Mouse (Mus musculus): ENCODE results near the gene Specc1.

DNA sequence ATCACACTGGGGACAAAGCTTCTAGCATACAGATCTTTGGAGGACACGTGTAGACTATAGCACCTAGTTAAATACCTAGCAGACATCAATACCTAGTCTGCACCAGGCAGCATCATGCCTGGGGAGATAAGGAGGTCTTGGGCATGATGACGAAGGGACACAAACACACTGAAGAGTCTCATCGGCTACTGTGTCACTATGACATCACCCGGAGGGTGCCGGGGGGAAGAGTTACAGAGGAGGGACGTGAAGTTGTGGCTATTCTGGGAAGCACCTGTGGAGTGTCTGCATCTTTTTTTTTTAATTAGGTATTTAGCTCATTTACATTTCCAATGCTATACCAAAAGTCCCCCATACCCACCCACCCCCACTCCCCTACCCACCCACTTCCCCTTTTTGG lies 55.5 kb downstream of the Specc1 start:
- no peak for TF ChIP-seq POLR2A (IDR thresholded peaks at IDR 0.05; ENCODE audit: borderline replicate concordance, insufficient read depth, low read length)
- TF ChIP-seq CTCF (IDR thresholded peaks at IDR 0.05; ENCODE audit: borderline replicate concordance, insufficient read depth, low read depth, low read length): no peak
